Mouse (Mus musculus) MEL (cell line): Measurements from ENCODE around the gene Ntf5. TPM values are rescaled to one million over a fixed set of nuclear protein-coding genes. Genes with fewer than 3 reads are reported as not detected.
A peak's percentile ranks its signal among the peaks of the same experiment; 100 is the strongest.

ENCODE experiments used
- DNase-seq: peaks from one replicate; pipeline ENCODE4 v3.0.0; 2011; ENCODE audit warnings: low read depth, low spot score
- H3K27ac ChIP-seq: 2 replicates; pipeline ENCODE4 v1.5.1; 2012; ENCODE audit warnings: low read depth, mild to moderate bottlenecking, control low read depth, low read length, moderate library complexity; ENCODE audit not compliant: control insufficient read depth
- H3K27me3 ChIP-seq, 2 experiments: fragments of 150-350 bp in 1 of 2; sonication (generic) in 1 of 2; 2 replicates each; pipeline ENCODE4 v1.6.1; 2012; ENCODE audit warnings: low read length in 2 of 2, mild to moderate bottlenecking in 2 of 2, improper control_type of control experiment in 1 of 2, moderate library complexity in 1 of 2; ENCODE audit not compliant: insufficient read depth in 2 of 2, control insufficient read depth in 1 of 2
- H3K36me3 ChIP-seq, 2 experiments: 2 replicates each; pipeline ENCODE4 v1.6.1; 2012 to 2014; ENCODE audit warnings: low read length in 2 of 2, improper control_type of control experiment in 1 of 2, inconsistent platforms in 1 of 2, mild to moderate bottlenecking in 1 of 2; ENCODE audit not compliant: insufficient read depth in 2 of 2, control insufficient read depth in 1 of 2
- H3K4me1 ChIP-seq, 2 experiments: fragments of 150-350 bp in 1 of 2; sonication (generic) in 1 of 2; 2 replicates each; pipeline ENCODE4 v1.6.1; 2012; ENCODE audit warnings: low read length in 2 of 2, improper control_type of control experiment in 1 of 2, mild to moderate bottlenecking in 1 of 2; ENCODE audit not compliant: insufficient read depth in 2 of 2, control insufficient read depth in 1 of 2
- H3K4me3 ChIP-seq, 2 experiments: fragments of 150-350 bp in 1 of 2; sonication (generic) in 1 of 2; 2 replicates each; pipeline ENCODE4 v1.5.1; 2012; ENCODE audit warnings: low read depth in 2 of 2, low read length in 2 of 2, mild to moderate bottlenecking in 2 of 2, moderate library complexity in 2 of 2, control low read depth in 1 of 2, improper control_type of control experiment in 1 of 2; ENCODE audit not compliant: control insufficient read depth in 1 of 2, insufficient read depth in 1 of 2
- H3K79me2 ChIP-seq: 2 replicates; pipeline ENCODE4 v1.6.1; 2012; ENCODE audit warnings: mild to moderate bottlenecking, low read length, moderate library complexity; ENCODE audit not compliant: control insufficient read depth, poor library complexity, insufficient read depth
- H3K9ac ChIP-seq: 2 replicates; pipeline ENCODE4 v1.6.1; 2012; ENCODE audit warnings: low read depth, mild to moderate bottlenecking, control low read depth, low read length, moderate library complexity; ENCODE audit not compliant: control insufficient read depth, poor library complexity, severe bottlenecking
- H3K9me3 ChIP-seq: fragments of 150-350 bp; sonication (generic); replicated peaks from 2 replicates; pipeline ENCODE4 v1.6.1; 2012; ENCODE audit warnings: mild to moderate bottlenecking, low read length, improper control_type of control experiment, moderate library complexity; ENCODE audit not compliant: insufficient read depth
- BHLHE40 ChIP-seq: IDR thresholded peaks from 2 replicates; pipeline ENCODE4 v1.6.1; 2012; ENCODE audit warnings: low read depth, mild to moderate bottlenecking, inconsistent platforms, low read length, improper control_type of control experiment, borderline replicate concordance
- CHD2 ChIP-seq: IDR thresholded peaks from 2 replicates; pipeline ENCODE4 v1.6.1; 2011; ENCODE audit warnings: low read length, improper control_type of control experiment
- CTCF ChIP-seq, 3 experiments: IDR thresholded peaks in 2 of 3; conservative IDR thresholded peaks in 1 of 3; 2 replicates each; pipeline ENCODE4 v1.5.1; 2011 to 2012; ENCODE audit warnings: low read length in 3 of 3, low read depth in 2 of 3, mild to moderate bottlenecking in 2 of 3, improper control_type of control experiment in 1 of 3, inconsistent platforms in 1 of 3, mixed read lengths in 1 of 3, moderate library complexity in 1 of 3; ENCODE audit not compliant: control insufficient read depth in 1 of 3, insufficient read depth in 1 of 3, poor library complexity in 1 of 3, severe bottlenecking in 1 of 3
- E2F4 ChIP-seq: IDR thresholded peaks from 2 replicates; pipeline ENCODE4 v1.6.1; 2011; ENCODE audit warnings: low read depth, low read length, improper control_type of control experiment, borderline replicate concordance
- ELF1 ChIP-seq: IDR thresholded peaks from 2 replicates; pipeline ENCODE4 v1.6.1; 2014; ENCODE audit warnings: low read depth, mild to moderate bottlenecking, inconsistent platforms, low read length, improper control_type of control experiment, moderate library complexity
- EP300 ChIP-seq, 2 experiments: IDR thresholded peaks; 2 replicates each; pipeline ENCODE4 v1.6.1; 2011; ENCODE audit warnings: improper control_type of control experiment in 2 of 2, low read length in 2 of 2, low read depth in 1 of 2, mild to moderate bottlenecking in 1 of 2
- ETS1 ChIP-seq: IDR thresholded peaks from 2 replicates; pipeline ENCODE4 v1.6.1; 2012; ENCODE audit warnings: low read depth, mild to moderate bottlenecking, inconsistent platforms, low read length, improper control_type of control experiment, moderate library complexity
- GATA1 ChIP-seq: IDR thresholded peaks from 2 replicates; pipeline ENCODE4 v1.6.1; 2011; ENCODE audit warnings: low read depth, low read length, improper control_type of control experiment
- HCFC1 ChIP-seq: IDR thresholded peaks from 2 replicates; pipeline ENCODE4 v1.6.1; 2012; ENCODE audit warnings: low read depth, mild to moderate bottlenecking, inconsistent platforms, low read length, improper control_type of control experiment, moderate library complexity
- MAX ChIP-seq: IDR thresholded peaks from 2 replicates; pipeline ENCODE4 v1.6.1; 2011; ENCODE audit warnings: low read length, improper control_type of control experiment
- MAZ ChIP-seq: IDR thresholded peaks from 2 replicates; pipeline ENCODE4 v1.6.1; 2012; ENCODE audit warnings: low read depth, mild to moderate bottlenecking, inconsistent platforms, low read length, improper control_type of control experiment
- MXI1 ChIP-seq: IDR thresholded peaks from 2 replicates; pipeline ENCODE4 v1.6.1; 2011; ENCODE audit warnings: mild to moderate bottlenecking, low read depth, low read length, improper control_type of control experiment
- MYC ChIP-seq: IDR thresholded peaks from 2 replicates; pipeline ENCODE4 v1.6.1; 2011; ENCODE audit warnings: low read depth, mild to moderate bottlenecking, low read length, improper control_type of control experiment, moderate library complexity
- NELFE ChIP-seq: IDR thresholded peaks from 2 replicates; pipeline ENCODE4 v1.6.1; 2011; ENCODE audit warnings: low read depth, low read length, improper control_type of control experiment
- NRF1 ChIP-seq: IDR thresholded peaks from 2 replicates; pipeline ENCODE4 v1.6.1; 2014; ENCODE audit warnings: low read depth, mild to moderate bottlenecking, inconsistent platforms, low read length, improper control_type of control experiment, moderate library complexity; ENCODE audit not compliant: poor library complexity, insufficient read depth, severe bottlenecking
- POLR2A ChIP-seq, 2 experiments: IDR thresholded peaks; 2 replicates each; pipeline ENCODE4 v1.6.1; 2011 to 2012; ENCODE audit warnings: low read length in 2 of 2, mild to moderate bottlenecking in 2 of 2, control low read depth in 1 of 2, improper control_type of control experiment in 1 of 2, low read depth in 1 of 2, moderate library complexity in 1 of 2; ENCODE audit not compliant: control insufficient read depth in 1 of 2, insufficient read depth in 1 of 2, poor library complexity in 1 of 2
- POLR2AphosphoS2 ChIP-seq: IDR thresholded peaks from 2 replicates; pipeline ENCODE4 v1.6.1; 2011; ENCODE audit warnings: low read length, improper control_type of control experiment
- POLR2AphosphoS5 ChIP-seq: IDR thresholded peaks from 2 replicates; pipeline ENCODE4 v1.6.1; 2012; ENCODE audit warnings: low read depth, borderline replicate concordance, mild to moderate bottlenecking, inconsistent platforms, low read length, moderate library complexity, mixed read lengths
- RAD21 ChIP-seq: IDR thresholded peaks from 2 replicates; pipeline ENCODE4 v1.6.1; 2011; ENCODE audit warnings: mild to moderate bottlenecking, low read depth, low read length, improper control_type of control experiment
- RCOR1 ChIP-seq: IDR thresholded peaks from 2 replicates; pipeline ENCODE4 v1.6.1; 2012; ENCODE audit warnings: low read depth, mild to moderate bottlenecking, inconsistent platforms, low read length, improper control_type of control experiment
- SIN3A ChIP-seq: IDR thresholded peaks from 2 replicates; pipeline ENCODE4 v1.6.1; 2012; ENCODE audit warnings: low read length, improper control_type of control experiment, inconsistent platforms
- SMC3 ChIP-seq: IDR thresholded peaks from 2 replicates; pipeline ENCODE4 v1.6.1; 2011; ENCODE audit warnings: low read depth, low read length, improper control_type of control experiment
- TCF12 ChIP-seq: IDR thresholded peaks from 2 replicates; pipeline ENCODE4 v1.6.1; 2014; ENCODE audit warnings: low read depth, mild to moderate bottlenecking, inconsistent platforms, low read length, improper control_type of control experiment, moderate library complexity
- UBTF ChIP-seq: IDR thresholded peaks from 2 replicates; pipeline ENCODE4 v1.6.1; 2012; ENCODE audit warnings: low read depth, mild to moderate bottlenecking, inconsistent platforms, low read length, improper control_type of control experiment, moderate library complexity, borderline replicate concordance; ENCODE audit not compliant: insufficient read depth
- USF1 ChIP-seq: IDR thresholded peaks from 2 replicates; pipeline ENCODE4 v1.6.1; 2014; ENCODE audit warnings: low read depth, mild to moderate bottlenecking, inconsistent platforms, low read length, improper control_type of control experiment, moderate library complexity
- USF2 ChIP-seq, 2 experiments: IDR thresholded peaks; 2 replicates each; pipeline ENCODE4 v1.6.1; 2011 to 2012; ENCODE audit warnings: improper control_type of control experiment in 2 of 2, low read length in 2 of 2, borderline replicate concordance in 1 of 2, inconsistent platforms in 1 of 2, low read depth in 1 of 2, mild to moderate bottlenecking in 1 of 2; ENCODE audit not compliant: insufficient read depth in 1 of 2
- ZC3H11A ChIP-seq: IDR thresholded peaks from 2 replicates; pipeline ENCODE4 v1.6.1; 2012; ENCODE audit warnings: low read depth, mild to moderate bottlenecking, inconsistent platforms, low read length, improper control_type of control experiment
- ZKSCAN1 ChIP-seq: IDR thresholded peaks from 2 replicates; pipeline ENCODE4 v1.6.1; 2012; ENCODE audit warnings: low read depth, mild to moderate bottlenecking, inconsistent platforms, low read length, improper control_type of control experiment, moderate library complexity
- ZMIZ1 ChIP-seq: IDR thresholded peaks from 2 replicates; pipeline ENCODE4 v1.6.1; 2012; ENCODE audit warnings: low read depth, mild to moderate bottlenecking, inconsistent platforms, low read length, improper control_type of control experiment, moderate library complexity
- ZNF384 ChIP-seq: IDR thresholded peaks from 2 replicates; pipeline ENCODE4 v1.6.1; 2012; ENCODE audit warnings: low read depth, mild to moderate bottlenecking, inconsistent platforms, low read length, improper control_type of control experiment
- polyA plus RNA-seq, 2 experiments: library from polyadenylated mRNA; stranded (reverse) in 1 of 2; unstranded in 1 of 2; fragments of >175 nt in 1 of 2; fragments of >200 nt in 1 of 2; gene quantifications; 2 replicates each; pipeline versions ENCODE4 v1.2.1 to v1.2.4; 2012; ENCODE audit warnings: low replicate concordance in 2 of 2, low read depth in 1 of 2; ENCODE audit not compliant: insufficient read length in 2 of 2, insufficient read depth in 1 of 2, missing spikeins in 1 of 2
- total RNA-seq: library from RNA; depleted of rRNA; stranded (reverse); fragments of 300-350 nt; gene quantifications from 2 replicates; pipeline ENCODE4 v1.2.3, GENCODE M21; 2012

Ntf5 gene
- total and polyA plus RNA-seq, 3 experiments = 0.54 to 1.9 TPM; not detected in 1

DNA sequence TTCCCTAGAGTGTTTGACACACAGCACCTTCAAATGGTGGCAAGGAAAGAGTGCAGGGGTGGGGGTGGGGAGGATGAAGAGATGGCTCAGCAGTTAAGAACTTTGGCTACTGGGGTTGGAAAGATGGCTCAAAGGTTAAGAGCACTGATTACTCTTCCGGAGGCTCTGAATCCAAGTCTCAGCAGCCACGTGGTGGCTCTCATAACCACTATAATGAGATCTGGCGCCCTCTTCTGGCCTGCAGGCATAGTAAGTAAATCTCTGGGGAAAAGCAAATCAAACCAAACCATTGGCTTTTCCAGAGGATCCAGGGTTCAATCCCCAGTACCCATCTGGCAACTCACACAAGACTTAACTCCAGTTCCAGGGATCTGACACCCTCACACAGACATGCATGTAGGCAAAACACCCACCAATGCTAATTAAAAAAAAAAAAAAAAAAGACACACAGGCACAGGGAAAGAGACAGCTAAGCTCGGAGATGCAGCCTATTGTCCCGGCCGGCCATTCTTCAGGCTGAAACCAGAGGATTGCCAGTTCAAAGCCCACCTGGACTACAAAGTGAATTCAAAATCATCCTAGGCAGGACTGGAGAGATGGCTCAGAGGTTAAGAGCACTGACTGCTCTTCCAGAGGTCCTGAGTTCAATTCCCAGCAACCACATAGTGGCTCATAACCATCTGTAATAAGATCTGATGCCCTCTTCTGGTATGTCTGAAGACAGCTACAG lies 9.8 kb upstream of the Ntf5 start (continued):
- TF ChIP-seq HCFC1 (0 out of 2 replicates have a peak, but pooled peaks have one; percentile 35), POLR2AphosphoS5 (no peak), MAX (peak; percentile 97)

- no peaks in the 10 kb centered on the region; a peak in 1 of 4 replicates for H3K27me3 ChIP-seq
- H3K9ac ChIP-seq = peak within 1 kb of the TSS; percentile 57
- peak within 1 kb of the TSS; percentile 46 to 48 for H3K4me3 ChIP-seq
- H3K9me3 ChIP-seq = no peaks in the 10 kb centered on the region
- peak; percentile 75 for DNase-seq
- no peaks in the 10 kb centered on the region for H3K79me2 ChIP-seq
- H3K4me1 ChIP-seq = peaks cover 0 to 3% of the 10 kb centered on the region in 2 experiments; a peak in 1 of 4 replicates
- H3K36me3 ChIP-seq = no peaks in the 10 kb centered on the region
- peak within 1 kb of the TSS; percentile 12; the same call in 1 of the 2 replicates for H3K27ac ChIP-seq
- TF ChIP-seq ELF1 (no peak), CTCF (IDR thresholded peaks at IDR 0.05 in 2 of 3, conservative IDR thresholded peaks at IDR 0.05 in 1 of 3; ENCODE audit: control insufficient read depth in 1 of 3, insufficient read depth in 1 of 3, low read depth in 2 of 3, low read length in 3 of 3, poor library complexity in 1 of 3, severe bottlenecking in 1 of 3) (peak; percentile 89 to 95 (median 91)), SMC3 (peak; percentile 80), CHD2 (no peak), POLR2AphosphoS2 (no peak), USF1 (no peak), RCOR1 (no peak), HCFC1 (0 out of 2 replicates have a peak, but pooled peaks have one; percentile 50), POLR2AphosphoS5 (no peak), GATA1 (no peak), EP300 (IDR thresholded peaks at IDR 0.05; ENCODE audit: low read depth in 1 of 2, low read length in 2 of 2) (no peak), ZC3H11A (peak; percentile 38), ZMIZ1 (0 out of 2 replicates have a peak, but pooled peaks have one; percentile 36), UBTF (no peak), MYC (0 out of 2 replicates have a peak, but pooled peaks have one; percentile 26), NELFE (peak; percentile 45; the same call in 1 of the 2 replicates), ETS1 (no peak), TCF12 (no peak), POLR2A (IDR thresholded peaks at IDR 0.05; ENCODE audit: control insufficient read depth in 1 of 2, insufficient read depth in 1 of 2, low read depth in 1 of 2, low read length in 2 of 2, poor library complexity in 1 of 2) (peak in 1 of 2 experiments; percentile 50; a peak in 1 of 4 replicates), ZNF384 (no peak), USF2 (IDR thresholded peaks at IDR 0.05; ENCODE audit: borderline replicate concordance in 1 of 2, insufficient read depth in 1 of 2, low read depth in 1 of 2, low read length in 2 of 2) (no peak), NRF1 (0 out of 2 replicates have a peak, but pooled peaks have one; percentile 10), MXI1 (0 out of 2 replicates have a peak, but pooled peaks have one; percentile 33), SIN3A (peak; percentile 36; the same call in 1 of the 2 replicates), RAD21 (peak; percentile 54), MAX (no peak), MAZ (peak; percentile 44; the same call in 1 of the 2 replicates), ZKSCAN1 (no peak), E2F4 (no peak), BHLHE40 (no peak)
Observed at GRCm38 (mm10) chr7:45405091-45406075, 8.1 kb upstream of the Ntf5 start, which contains the start of gene Kcna7. Gene Kcna7, plus strand, starts transcription at chr7:45405653.
